Mouse (Mus musculus) midbrain, embryonic 15.5 days (tissue): Measurements from ENCODE around the gene Raver1. TPM values are rescaled to one million over a fixed set of nuclear protein-coding genes. Genes with fewer than 3 reads are reported as not detected.

ENCODE experiments used
- ATAC-seq: fragments of 200-750 bp; cut with Nextera tagmentation; replicated peaks from 2 replicates; pipeline ENCODE4 v1.8.0; 2017; ENCODE audit warnings: moderate TSS enrichment
- H3K27ac ChIP-seq: fragments of 300-500 bp; sonication (generic); 2 replicates; pipeline ENCODE4 v1.5.1; 2015; ENCODE audit warnings: mild to moderate bottlenecking, inconsistent platforms
- H3K27me3 ChIP-seq: fragments of 300-500 bp; sonication (generic); replicated peaks from 2 replicates; pipeline ENCODE4 v1.6.1; 2015; ENCODE audit warnings: inconsistent platforms
- H3K36me3 ChIP-seq: fragments of 300-500 bp; sonication (generic); replicated peaks from 2 replicates; pipeline ENCODE4 v1.6.1; 2015; ENCODE audit warnings: inconsistent platforms
- H3K4me1 ChIP-seq: fragments of 300-500 bp; sonication (generic); 2 replicates; pipeline ENCODE4 v1.6.1; 2015; ENCODE audit warnings: inconsistent platforms
- H3K4me2 ChIP-seq: fragments of 300-500 bp; sonication (generic); 2 replicates; pipeline ENCODE4 v1.6.1; 2015; ENCODE audit warnings: inconsistent platforms, mild to moderate bottlenecking, moderate library complexity
- H3K4me3 ChIP-seq: fragments of 300-500 bp; sonication (generic); 2 replicates; pipeline ENCODE4 v1.5.1; 2015; ENCODE audit warnings: mild to moderate bottlenecking, inconsistent platforms
- H3K9ac ChIP-seq: fragments of 300-500 bp; sonication (generic); 2 replicates; pipeline ENCODE4 v1.6.1; 2015; ENCODE audit warnings: mild to moderate bottlenecking, inconsistent platforms
- H3K9me3 ChIP-seq: fragments of 300-500 bp; sonication (generic); 2 replicates; pipeline ENCODE4 v1.6.1; 2016; ENCODE audit warnings: inconsistent platforms
- WGBS: fragments of 180-500 bp; shearing (Covaris S2); methylation state at CpG from one replicate; pipeline ENCODE4 v1.1.7; 2015; ENCODE audit warnings: mixed read lengths; 5-methylcytosine and 5-hydroxymethylcytosine counted together
- polyA plus RNA-seq: library from polyadenylated mRNA; unstranded; fragments of >200 nt; fragmentation: Nextera tagmentation; extraction: Ambion mirVana; gene quantifications from 2 replicates; pipeline ENCODE4 v1.2.1, GENCODE M21; 2015

The Raver1 gene
- polyA plus RNA-seq, 1 experiment from 2014 or later: 35.0 TPM

DNA sequence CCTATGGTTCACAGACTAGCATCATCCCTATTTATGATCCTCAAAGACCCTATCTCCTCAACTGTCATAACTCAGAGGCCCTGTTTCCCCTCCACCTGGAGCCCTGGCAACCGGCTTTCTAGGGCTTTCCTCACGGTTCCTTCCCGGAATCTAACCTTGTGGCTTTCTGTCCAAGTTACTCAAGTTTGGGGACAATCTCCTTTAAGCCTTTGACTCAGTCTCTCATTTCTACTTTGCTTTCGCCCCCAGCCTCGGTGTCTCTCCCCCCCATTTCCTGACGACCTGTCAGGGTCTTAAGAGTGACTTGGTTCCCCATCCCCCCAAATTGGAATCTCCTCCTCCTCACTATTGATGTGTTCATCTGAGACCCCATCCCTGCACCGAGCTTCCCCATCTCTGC lies 59.3 kb downstream of the Raver1 start:
- peaks cover 90% of the 10 kb centered on the region for H3K27me3 ChIP-seq
- H3K9ac ChIP-seq: peak overlapping the region; percentile 63
- peak overlapping the region; percentile 98 for H3K4me2 ChIP-seq
- H3K4me1 ChIP-seq: peaks cover 70% of the 10 kb centered on the region
- no peaks in the 10 kb centered on the region for H3K9me3 ChIP-seq
- no peak for ATAC-seq
- no peak overlapping the region for H3K27ac ChIP-seq
- no peaks in the 10 kb centered on the region for H3K36me3 ChIP-seq
- 3% methylated on average over 7 of the region's 7 CpGs for WGBS
- H3K4me3 ChIP-seq: peak overlapping the region; percentile 59

DNA sequence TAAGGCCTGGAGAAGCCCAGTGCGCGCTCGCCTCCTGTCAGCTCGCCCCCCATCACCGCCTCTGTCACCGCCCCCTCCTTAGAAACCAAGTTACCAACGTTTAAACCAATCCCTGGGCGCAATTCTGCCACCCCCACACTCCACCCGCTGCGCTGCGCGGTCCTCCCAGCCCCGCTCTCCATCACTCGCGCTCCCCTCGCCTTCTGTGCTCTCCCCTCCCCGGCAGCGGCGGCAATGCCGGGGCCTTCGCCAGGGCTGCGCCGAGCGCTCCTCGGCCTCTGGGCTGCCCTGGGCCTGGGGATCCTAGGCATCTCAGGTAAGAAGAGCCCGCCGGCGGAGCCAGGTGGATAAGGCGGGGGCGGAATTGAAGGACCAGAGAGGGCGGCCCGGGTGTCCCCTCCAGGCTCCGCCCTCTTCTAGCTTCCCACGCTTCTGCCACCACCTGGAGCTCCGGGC lies 59.9 kb downstream of the Raver1 start, which contains the start of gene Icam5:
Gene Icam5 (plus strand): TSS at position 178 of the 456 bp plus-strand sequence.
- Histone ChIP-seq H3K9me3 (no peaks in the 10 kb centered on the region), H3K9ac (peak within 1 kb of the TSS; percentile 63), H3K4me2 (peak within 1 kb of the TSS; percentile 98), H3K27me3 (peaks cover 87% of the 10 kb centered on the region), H3K36me3 (no peaks in the 10 kb centered on the region), H3K27ac (0 out of 2 replicates have a peak within 1 kb of the TSS, but pooled peaks have one; percentile 39), H3K4me3 (peak within 1 kb of the TSS; percentile 59), H3K4me1 (peaks cover 64% of the 10 kb centered on the region)
- under 1% methylated on average over 35 of the region's 35 CpGs for WGBS
- ATAC-seq: peak; percentile 35

DNA sequence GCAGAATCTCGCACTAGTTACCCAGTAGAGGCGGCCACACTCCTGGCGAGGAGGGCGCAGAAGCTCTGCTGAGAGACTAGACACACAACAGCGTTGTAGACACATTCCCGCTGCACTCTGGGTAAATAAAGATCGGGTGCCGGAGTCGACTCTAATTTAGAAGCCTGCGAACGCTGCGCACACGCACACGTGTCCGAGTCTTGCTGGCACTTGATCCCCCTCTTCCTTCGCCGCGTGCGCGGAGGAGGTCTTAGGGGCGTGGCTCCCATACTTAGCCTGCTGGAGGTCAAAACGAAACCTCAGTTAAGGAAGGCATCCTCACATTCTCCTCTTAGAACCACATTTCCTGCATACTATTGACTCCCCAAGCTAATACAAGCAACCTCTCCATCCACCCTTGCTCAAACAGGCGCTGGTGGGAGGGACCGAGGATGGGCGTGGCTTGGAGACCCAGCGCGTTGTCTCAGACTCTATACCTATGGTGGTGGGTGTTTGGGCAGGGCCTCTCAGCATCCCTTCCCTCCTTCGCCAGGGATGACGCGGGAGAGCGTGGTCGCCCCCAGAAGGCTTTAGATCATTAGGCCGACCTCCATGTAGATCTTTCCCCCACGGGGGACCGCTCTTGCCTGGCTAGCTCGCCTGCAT lies 60.4 kb downstream of the Raver1 start:
- peaks cover 82% of the 10 kb centered on the region for H3K27me3 ChIP-seq
- peak; percentile 72 for ATAC-seq
- H3K9me3 ChIP-seq: no peaks in the 10 kb centered on the region
- H3K4me2 ChIP-seq: peak overlapping the region; percentile 98
- H3K27ac ChIP-seq: 0 out of 2 replicates have a peak overlapping the region, but pooled peaks have one; percentile 39
- peak overlapping the region; percentile 63 for H3K9ac ChIP-seq
- no peaks in the 10 kb centered on the region for H3K36me3 ChIP-seq
- H3K4me1 ChIP-seq: peaks cover 59% of the 10 kb centered on the region
- WGBS: under 1% methylated on average over 36 of the region's 36 CpGs
- peak overlapping the region; percentile 59 for H3K4me3 ChIP-seq

DNA sequence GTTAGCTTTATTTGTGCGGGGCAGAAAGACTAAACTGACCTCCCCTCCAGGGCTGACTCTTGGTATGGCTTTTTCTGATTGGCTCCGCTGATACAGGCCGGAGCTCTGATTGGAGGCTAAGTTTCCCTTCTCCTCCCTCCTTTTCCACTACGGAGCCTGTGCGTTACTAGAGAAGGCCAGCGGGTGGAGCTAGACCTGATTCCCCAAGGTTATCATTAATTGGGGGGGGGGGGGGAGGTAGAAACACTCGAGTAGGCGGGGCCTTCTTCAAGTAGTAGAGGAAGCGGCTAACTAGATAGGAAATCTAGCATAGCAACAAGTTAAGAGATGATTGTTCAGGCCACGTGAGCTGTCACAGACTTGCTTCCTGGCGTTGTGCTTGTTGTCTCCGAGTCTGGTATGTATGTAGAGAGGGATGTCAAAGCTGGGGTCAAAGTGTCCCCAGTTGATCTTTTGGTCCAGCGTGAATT lies 61.0 kb downstream of the Raver1 start:
- H3K27me3 ChIP-seq: peaks cover 76% of the 10 kb centered on the region
- peak overlapping the region; percentile 59 for H3K4me3 ChIP-seq
- H3K27ac ChIP-seq: 0 out of 2 replicates have a peak overlapping the region, but pooled peaks have one; percentile 39
- H3K4me2 ChIP-seq: peak overlapping the region; percentile 98
- ATAC-seq: peak; percentile 61
- H3K9me3 ChIP-seq: no peaks in the 10 kb centered on the region
- WGBS: 0% methylated on average over 13 of the region's 13 CpGs
- H3K9ac ChIP-seq: peak overlapping the region; percentile 63; the same call in 1 of the 2 replicates
- peaks cover 54% of the 10 kb centered on the region for H3K4me1 ChIP-seq
- no peaks in the 10 kb centered on the region for H3K36me3 ChIP-seq

DNA sequence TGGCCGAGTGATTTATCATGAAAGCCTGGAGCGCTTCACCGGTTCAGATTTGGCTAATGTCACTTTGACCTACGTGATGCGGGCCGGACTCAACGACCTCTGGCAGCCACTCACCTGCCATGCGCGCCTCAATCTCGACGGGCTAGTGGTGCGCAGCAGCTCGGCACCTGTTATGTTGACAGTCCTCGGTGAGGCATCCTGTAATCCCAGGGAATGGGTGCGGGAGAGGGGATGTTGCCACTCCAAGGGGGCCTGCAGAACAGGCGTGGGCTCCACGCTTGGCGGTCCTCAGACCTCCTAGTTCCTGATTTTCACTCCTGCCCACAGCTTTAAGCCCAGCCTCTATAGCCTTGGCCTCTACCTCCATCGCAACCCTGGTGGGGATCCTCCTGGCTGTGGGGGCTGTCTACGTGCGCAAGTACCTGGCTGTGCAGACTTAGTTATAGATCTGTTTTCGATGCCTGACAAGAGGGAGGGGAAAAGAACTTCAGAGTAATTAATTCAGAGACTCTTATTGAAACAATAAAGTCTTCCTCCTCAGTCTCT lies 61.7 kb downstream of the Raver1 start:
- Histone ChIP-seq H3K27me3 (peaks cover 73% of the 10 kb centered on the region), H3K4me3 (0 out of 2 replicates have a peak overlapping the region, but pooled peaks have one; percentile 59), H3K4me1 (peaks cover 47% of the 10 kb centered on the region), H3K9ac (no peak overlapping the region), H3K27ac (no peak overlapping the region), H3K4me2 (peak overlapping the region; percentile 98; the same call in 1 of the 2 replicates), H3K9me3 (no peaks in the 10 kb centered on the region), H3K36me3 (no peaks in the 10 kb centered on the region)
- no peak for ATAC-seq
- 17% methylated on average over 22 of the region's 22 CpGs for WGBS

DNA sequence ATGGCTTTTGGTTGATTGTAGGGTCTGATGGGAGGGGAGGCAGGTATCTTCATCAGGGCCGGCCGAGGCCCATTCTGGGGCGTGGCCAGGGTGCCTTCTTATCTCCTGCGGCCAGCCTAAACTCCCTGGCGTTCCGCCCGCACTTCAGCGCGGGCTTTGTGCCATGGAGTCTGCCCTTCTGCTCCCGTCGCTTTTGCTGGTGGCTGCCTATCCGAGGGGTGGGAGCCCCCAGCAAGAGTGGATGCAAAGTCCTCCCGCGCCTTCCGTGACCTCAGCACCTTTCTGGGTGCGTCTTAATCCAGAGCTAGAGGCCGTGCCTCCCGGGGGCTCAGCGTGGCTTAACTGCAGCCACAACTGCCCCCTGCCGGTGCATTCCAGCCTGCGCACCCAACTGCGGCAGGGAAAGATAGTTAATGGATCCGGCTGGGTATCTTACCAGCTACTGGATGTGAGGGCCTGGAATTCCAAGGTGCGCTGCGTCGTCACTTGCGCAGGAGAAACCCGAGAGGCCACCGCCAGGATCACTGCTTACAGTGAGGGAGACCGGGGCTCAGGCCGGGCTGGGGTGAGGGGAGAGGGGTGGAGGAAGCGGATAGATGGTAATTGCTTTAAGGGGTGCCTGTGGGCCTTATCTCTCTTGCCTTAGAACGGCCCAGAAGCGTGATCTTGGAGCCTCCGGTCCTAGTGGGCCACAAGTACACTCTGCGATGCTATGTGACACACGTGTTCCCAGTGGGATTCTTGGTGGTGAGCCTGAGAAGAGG lies 62.3 kb downstream of the Raver1 start, which contains the start of gene Icam4:
Gene Icam4 (plus strand): TSS at position 83 of the 764 bp plus-strand sequence.
- 3% methylated on average over 37 of the region's 37 CpGs for WGBS
- peak; percentile 9; the same call in 1 of the 2 replicates for ATAC-seq

DNA sequence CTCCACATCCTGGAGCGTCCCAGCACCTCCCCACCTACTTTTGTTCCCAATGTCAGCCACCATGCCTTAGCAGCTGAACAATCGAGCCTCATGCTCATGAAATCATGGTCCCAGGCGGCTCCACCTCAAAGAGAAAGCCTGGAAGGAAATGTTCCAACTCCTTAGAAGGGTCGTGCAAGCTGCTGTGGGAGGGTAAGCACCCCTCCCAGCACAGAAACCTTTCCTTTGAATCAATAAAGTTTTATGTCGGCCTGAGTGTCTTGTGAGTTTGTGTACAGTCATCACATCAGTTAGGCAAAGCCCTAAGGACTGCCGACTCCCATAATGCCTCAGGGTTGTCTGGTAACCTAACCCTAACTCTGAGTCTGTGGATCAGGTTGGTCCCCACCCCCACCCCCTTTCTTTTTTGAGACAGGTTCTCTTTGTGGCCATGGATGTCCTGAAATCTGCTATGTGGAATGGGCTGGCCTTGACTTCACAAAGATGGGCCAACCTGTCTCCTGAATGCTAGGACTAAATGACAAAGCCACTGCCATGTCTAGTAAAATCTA lies 63.2 kb downstream of the Raver1 start:
- H3K9me3 ChIP-seq: no peaks in the 10 kb centered on the region
- H3K4me2 ChIP-seq: no peak overlapping the region
- WGBS: 77% methylated on average over 6 of the region's 6 CpGs
- no peak overlapping the region for H3K27ac ChIP-seq
- H3K27me3 ChIP-seq: peaks cover 60% of the 10 kb centered on the region
- H3K4me1 ChIP-seq: peaks cover 46% of the 10 kb centered on the region
- H3K9ac ChIP-seq: no peak overlapping the region
- no peak overlapping the region for H3K4me3 ChIP-seq
- no peak for ATAC-seq
- H3K36me3 ChIP-seq: no peaks in the 10 kb centered on the region

More for the DNA sequence above, 62.3 kb downstream of the Raver1 start, which contains the start of gene Icam4:
- H3K36me3 ChIP-seq: no peaks in the 10 kb centered on the region
- no peak within 1 kb of the TSS for H3K9ac ChIP-seq
- 0 out of 2 replicates have a peak within 1 kb of the TSS, but pooled peaks have one; percentile 7 for H3K4me3 ChIP-seq
- no peak within 1 kb of the TSS for H3K27ac ChIP-seq
- H3K27me3 ChIP-seq: peaks cover 67% of the 10 kb centered on the region
- peak within 1 kb of the TSS; percentile 34 for H3K4me2 ChIP-seq
- no peaks in the 10 kb centered on the region for H3K9me3 ChIP-seq
- H3K4me1 ChIP-seq: peaks cover 47% of the 10 kb centered on the region

DNA sequence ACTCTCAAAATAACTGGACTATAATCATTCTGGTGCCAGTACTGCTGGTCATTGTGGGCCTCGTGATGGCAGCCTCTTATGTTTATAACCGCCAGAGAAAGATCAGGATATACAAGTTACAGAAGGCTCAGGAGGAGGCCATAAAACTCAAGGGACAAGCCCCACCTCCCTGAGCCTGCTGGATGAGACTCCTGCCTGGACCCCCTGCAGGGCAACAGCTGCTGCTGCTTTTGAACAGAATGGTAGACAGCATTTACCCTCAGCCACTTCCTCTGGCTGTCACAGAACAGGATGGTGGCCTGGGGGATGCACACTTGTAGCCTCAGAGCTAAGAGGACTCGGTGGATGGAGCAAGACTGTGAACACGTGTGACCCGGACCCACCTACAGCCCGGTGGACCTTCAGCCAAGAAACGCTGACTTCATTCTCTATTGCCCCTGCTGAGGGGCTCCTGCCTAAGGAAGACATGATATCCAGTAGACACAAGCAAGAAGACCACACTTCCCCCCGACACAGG lies 64.0 kb downstream of the Raver1 start:
- H3K27me3 ChIP-seq: peaks cover 52% of the 10 kb centered on the region
- H3K4me3 ChIP-seq: no peak overlapping the region
- no peak overlapping the region for H3K4me2 ChIP-seq
- H3K36me3 ChIP-seq: no peaks in the 10 kb centered on the region
- H3K27ac ChIP-seq: no peak overlapping the region
- WGBS: 49% methylated on average over 8 of the region's 8 CpGs
- ATAC-seq: no peak
- H3K4me1 ChIP-seq: peaks cover 38% of the 10 kb centered on the region
- H3K9ac ChIP-seq: no peak overlapping the region
- H3K9me3 ChIP-seq: no peaks in the 10 kb centered on the region

DNA sequence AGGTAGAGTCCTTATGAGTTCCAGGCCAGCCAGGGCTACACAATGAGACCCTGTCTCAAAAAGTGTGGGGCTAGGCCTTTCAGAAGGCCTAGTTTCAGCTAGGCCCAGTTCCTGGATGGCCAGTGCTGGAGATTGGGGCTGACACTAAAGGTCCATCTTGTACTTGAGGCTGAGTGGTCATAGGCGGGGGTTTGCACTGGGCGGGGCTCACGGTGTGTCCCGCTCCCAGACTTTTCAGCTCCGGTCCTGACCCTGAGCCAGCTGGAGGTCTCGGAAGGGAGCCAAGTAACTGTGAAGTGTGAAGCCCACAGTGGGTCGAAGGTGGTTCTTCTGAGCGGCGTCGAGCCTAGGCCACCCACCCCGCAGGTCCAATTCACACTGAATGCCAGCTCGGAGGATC lies 65.0 kb downstream of the Raver1 start:
- H3K27me3 ChIP-seq: peaks cover 42% of the 10 kb centered on the region
- ATAC-seq: no peak
- H3K4me3 ChIP-seq: no peak overlapping the region
- H3K4me2 ChIP-seq: no peak overlapping the region
- no peak overlapping the region for H3K27ac ChIP-seq
- no peak overlapping the region for H3K9ac ChIP-seq
- H3K4me1 ChIP-seq: peaks cover 28% of the 10 kb centered on the region
- no peaks in the 10 kb centered on the region for H3K9me3 ChIP-seq
- 81% methylated on average over 12 of the region's 12 CpGs for WGBS
- H3K36me3 ChIP-seq: no peaks in the 10 kb centered on the region

DNA sequence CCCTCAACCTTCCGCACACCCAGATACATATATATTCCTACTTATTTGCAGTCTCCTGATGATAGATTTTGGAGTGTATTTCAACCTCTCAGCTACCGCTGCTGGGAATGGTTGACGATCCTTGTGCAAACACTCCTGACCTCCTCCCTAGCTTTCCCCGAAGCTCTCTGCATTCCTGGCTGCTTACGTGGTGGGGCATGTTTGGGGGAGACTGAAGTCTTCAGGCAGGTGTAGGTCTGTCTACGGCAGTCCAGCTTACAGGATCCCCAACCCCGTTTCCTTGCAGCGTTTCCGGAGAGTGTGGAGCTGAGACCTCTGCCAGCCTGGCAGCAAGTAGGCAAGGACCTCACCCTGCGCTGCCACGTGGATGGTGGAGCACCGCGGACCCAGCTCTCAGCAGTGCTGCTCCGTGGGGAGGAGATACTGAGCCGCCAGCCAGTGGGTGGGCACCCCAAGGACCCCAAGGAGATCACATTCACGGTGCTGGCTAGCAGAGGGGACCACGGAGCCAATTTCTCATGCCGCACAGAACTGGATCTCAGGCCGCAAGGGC lies 66.5 kb downstream of the Raver1 start:
- H3K27ac ChIP-seq: no peak overlapping the region
- H3K4me3 ChIP-seq: no peak overlapping the region
- H3K4me1 ChIP-seq: peaks cover 13% of the 10 kb centered on the region
- 73% methylated on average over 19 of the region's 19 CpGs for WGBS
- no peak overlapping the region for H3K4me2 ChIP-seq
- ATAC-seq: no peak
- H3K27me3 ChIP-seq: peaks cover 38% of the 10 kb centered on the region
- no peaks in the 10 kb centered on the region for H3K9me3 ChIP-seq
- H3K9ac ChIP-seq: no peak overlapping the region
- no peaks in the 10 kb centered on the region for H3K36me3 ChIP-seq
